Mouse (Mus musculus) layer of hippocampus, adult 9-10 months (tissue): Measurements from ENCODE around the gene Fa2h.
A peak's percentile ranks its signal among the peaks of the same experiment; 100 is the strongest.
"Not testable (repeated sequence)": the region's sequence is repeated elsewhere in the genome, so short reads cannot be mapped to it uniquely, and the experiment has no call there.

Source experiments
- DNase-seq: peaks from one replicate; pipeline ENCODE4 v3.0.0; 2022; ENCODE audit warnings: low spot score

Fa2h gene

GRCm38 (mm10) chr8:111357433-111357832 is 36.2 kb downstream of the Fa2h start:
- no peak for DNase-seq

- peak; percentile 29 for DNase-seq
Measured at GRCm38 (mm10) chr8:111353497-111353896, 40.1 kb downstream of the Fa2h start.

GRCm38 (mm10) chr8:111352289-111352688 is 41.3 kb downstream of the Fa2h start:
- no peak for DNase-seq

GRCm38 (mm10) chr8:111350577-111350976 is 43.0 kb downstream of the Fa2h start:
- DNase-seq: no peak

- peak; percentile 72 for DNase-seq
Measured at GRCm38 (mm10) chr8:111343225-111343624, 50.4 kb downstream of the Fa2h start.

GRCm38 (mm10) chr8:111340186-111340585 is 53.4 kb downstream of the Fa2h start:
- no peak for DNase-seq

- DNase-seq: no peak
Measured at GRCm38 (mm10) chr8:111338370-111339208, 55.0 kb downstream of the Fa2h start.

- DNase-seq: no peak
Measured at GRCm38 (mm10) chr8:111337890-111338347, 55.7 kb downstream of the Fa2h start, which contains the start of gene Mlkl. Gene Mlkl (minus strand): TSS chr8:111338177.

- no peak for DNase-seq
Measured at GRCm38 (mm10) chr8:111337311-111337889, 56.2 kb downstream of the Fa2h start.

- DNase-seq: no peak
Measured at GRCm38 (mm10) chr8:111336692-111337091, 56.9 kb downstream of the Fa2h start.

- DNase-seq: no peak
Measured at GRCm38 (mm10) chr8:111325222-111325790, 68.3 kb downstream of the Fa2h start.

GRCm38 (mm10) chr8:111314729-111315128 is 78.9 kb downstream of the Fa2h start:
- DNase-seq: no peak

GRCm38 (mm10) chr8:111313961-111314360 is 79.7 kb downstream of the Fa2h start:
- not testable (repeated sequence) for DNase-seq

- DNase-seq: no peak
Measured at GRCm38 (mm10) chr8:111312758-111313162, 80.9 kb downstream of the Fa2h start.

GRCm38 (mm10) chr8:111310006-111310405 is 83.6 kb downstream of the Fa2h start:
- DNase-seq: not testable (repeated sequence)

GRCm38 (mm10) chr8:111305031-111305730 is 88.4 kb downstream of the Fa2h start:
- DNase-seq: no peak

- no peak for DNase-seq
Measured at GRCm38 (mm10) chr8:111304359-111304758, 89.3 kb downstream of the Fa2h start.

- not testable (repeated sequence) for DNase-seq
Measured at GRCm38 (mm10) chr8:111303076-111303803, 90.4 kb downstream of the Fa2h start.

GRCm38 (mm10) chr8:111300597-111301546 is 92.8 kb downstream of the Fa2h start:
- no peak for DNase-seq

GRCm38 (mm10) chr8:111299821-111300568 is 93.6 kb downstream of the Fa2h start, which contains the start of gene Rfwd3:
Gene Rfwd3 (minus strand): TSS chr8:111300222.
- DNase-seq: peak; percentile 97
